Mouse (Mus musculus) layer of hippocampus, postnatal 10 days (tissue): ENCODE results near the gene 1700001C19Rik. TPM values are rescaled to one million over a fixed set of nuclear protein-coding genes. Genes with fewer than 3 reads are reported as not detected.

ENCODE experiments used
- DNase-seq, 2 experiments: peaks; one replicate each; pipeline ENCODE4 v3.0.0; 2021; ENCODE audit warnings: low spot score in 2 of 2
- total RNA-seq, 2 experiments: library from RNA; stranded (reverse); gene quantifications; 2 replicates each; pipeline ENCODE4 v1.2.3; 2021

1700001C19Rik gene
- total RNA-seq, 2 experiments from 2014 or later: 0.94 TPM; not detected in 1

DNA sequence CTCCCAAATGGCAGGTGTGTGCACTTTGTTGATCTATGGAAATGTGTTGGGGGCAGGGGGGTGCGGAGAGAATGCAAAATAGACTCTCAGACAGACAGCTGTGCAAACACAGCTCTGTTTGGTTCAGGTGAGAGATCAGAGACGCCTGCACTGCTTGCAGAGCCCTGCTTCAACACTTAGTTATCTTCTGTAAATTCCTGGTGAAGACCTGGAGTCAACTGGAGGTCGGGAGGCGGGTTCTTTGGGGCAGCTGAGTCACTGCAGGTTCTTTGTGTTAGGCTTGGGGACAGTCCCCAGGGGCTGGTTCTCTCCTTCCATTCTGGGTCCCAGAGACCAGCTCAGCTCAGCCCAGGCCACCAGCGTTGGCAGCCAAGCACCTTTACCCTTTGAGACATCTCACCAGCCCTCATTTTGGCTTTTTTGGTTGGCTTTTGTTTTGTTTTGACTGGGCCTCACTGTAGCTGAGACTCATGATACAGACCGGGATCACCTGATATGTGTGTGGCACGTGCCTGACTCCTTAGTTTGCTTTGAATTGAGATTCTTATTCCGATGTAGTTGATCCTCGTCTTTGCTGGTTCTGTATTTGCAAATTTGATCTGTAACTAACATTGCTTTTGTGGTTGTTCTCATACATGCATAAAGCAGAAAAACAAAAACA is 25.7 kb upstream of the 1700001C19Rik start:
- DNase-seq: no peak

DNA sequence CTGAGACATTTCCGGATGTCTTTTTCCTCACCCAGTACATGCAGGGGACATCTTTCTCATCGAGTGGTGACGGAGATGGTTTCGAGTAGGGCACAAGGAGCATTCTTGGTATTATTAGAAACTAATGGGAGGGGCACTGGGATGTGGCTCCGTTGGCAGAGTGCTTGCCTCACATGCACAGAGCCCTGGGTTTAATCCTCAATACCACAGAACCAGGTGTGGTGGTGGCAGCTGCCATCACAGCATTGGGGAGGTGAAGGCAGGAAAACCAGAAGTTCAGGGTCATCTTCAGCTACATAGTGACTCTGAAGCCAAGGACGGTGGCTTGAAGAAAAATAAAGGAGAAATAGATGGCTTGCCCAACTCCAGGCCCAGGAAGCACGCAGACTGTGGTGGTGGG is 25.0 kb upstream of the 1700001C19Rik start:
- no peak for DNase-seq

DNA sequence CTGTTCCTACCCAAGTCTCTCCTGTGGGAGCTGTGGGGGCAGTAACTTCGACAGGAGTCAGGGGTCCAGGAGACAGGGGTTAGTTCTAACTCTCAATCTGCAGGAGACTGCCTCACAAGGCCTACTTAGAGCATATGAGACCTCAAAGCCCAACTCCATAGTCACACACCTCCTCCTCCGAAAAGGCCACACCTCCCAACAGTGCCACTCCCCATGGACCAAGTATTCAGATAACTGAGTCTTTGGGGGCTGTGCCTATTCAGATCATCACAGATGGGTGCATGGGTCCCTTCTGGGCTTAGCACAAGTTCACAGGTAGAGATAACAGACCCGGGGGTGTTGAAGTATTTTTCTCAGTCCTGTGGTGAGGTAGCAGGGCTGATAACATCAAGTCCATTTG is 24.5 kb upstream of the 1700001C19Rik start:
- DNase-seq: no peak

DNA sequence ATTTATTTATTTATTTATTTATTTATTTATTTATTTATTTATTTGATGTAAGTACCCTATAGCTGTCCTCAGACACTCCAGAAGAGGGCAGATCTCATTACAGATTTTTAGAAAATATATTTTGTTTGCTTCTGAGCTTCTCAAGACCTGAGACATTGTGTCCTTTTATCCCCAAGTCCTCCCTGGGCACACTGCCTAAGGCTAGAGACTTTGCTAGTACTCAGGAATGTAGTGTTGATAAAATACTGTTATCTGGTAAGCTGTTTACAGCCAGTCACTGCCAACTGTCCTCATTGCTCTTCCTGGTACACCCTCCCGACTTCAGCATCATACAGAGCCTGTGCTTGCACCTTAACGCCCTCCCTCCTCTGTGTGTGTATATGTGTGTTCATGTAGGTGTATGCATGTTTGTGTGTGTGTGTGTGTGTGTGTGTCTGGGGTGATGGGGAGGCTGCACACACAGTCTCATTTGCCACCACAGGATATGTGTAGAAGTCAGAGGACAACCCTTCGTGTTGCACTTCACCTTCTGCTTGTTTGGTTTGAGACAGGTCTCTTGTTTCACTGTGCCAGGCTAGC is 22.3 kb upstream of the 1700001C19Rik start:
- no peak for DNase-seq

DNA sequence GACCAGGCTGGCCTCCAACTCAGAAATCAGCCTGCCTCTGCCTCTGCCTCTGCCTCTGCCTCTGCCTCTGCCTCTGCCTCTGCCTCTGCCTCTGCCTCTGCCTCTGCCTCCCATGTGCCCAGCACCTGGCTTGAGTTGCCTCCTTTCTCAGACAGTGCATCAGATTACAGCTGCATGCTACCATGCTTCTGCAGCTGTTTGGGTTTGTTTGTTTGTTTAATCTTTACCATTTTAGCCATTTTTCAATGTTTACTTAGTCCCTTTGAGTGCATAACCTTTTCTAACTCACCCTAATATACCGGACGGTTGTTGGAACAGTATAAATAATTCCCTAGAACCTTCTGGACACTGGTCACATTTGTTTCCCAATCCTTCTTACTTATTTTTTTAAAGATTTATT is 21.8 kb upstream of the 1700001C19Rik start:
- DNase-seq: no peak

DNA sequence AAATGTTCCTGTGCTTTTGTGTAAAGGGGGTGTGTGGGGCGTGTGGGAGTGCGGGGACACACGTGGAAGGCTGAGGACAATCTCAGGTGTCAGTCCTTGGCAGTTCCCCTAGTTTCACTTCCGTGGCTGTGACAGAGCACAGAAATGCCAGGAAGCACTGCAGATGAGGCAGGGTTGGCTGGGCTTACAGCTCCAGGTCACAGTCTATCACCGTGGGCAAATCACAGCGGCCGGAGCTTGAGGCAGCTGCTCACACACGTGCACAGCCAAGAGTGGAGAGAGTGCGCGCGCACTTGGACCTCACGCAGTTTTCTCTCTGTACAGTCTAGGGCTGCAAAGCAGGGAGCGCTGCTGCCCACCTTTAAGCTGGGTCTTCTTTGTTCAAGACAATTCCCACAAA is 21.1 kb upstream of the 1700001C19Rik start:
- DNase-seq: no peak

DNA sequence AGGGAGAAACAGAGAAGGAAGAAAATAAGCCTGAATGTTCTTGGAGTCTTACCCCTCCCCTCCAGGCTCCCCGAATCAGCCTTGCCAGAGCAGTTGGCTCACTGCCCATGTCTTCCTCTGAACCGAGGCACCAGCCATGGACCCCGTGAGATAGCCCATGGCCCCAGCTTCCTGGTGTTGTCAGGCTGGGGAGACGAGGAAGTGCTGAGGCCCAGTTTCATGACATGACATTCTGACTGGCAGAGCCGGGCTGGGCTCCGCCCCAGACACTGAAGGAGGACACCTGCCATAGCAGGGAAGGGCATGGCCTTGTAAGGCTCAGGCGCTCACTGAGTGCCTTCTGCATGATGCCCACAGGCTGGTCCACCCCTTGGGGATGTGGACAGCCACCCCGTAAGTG is 17.5 kb upstream of the 1700001C19Rik start:
- DNase-seq: no peak

DNA sequence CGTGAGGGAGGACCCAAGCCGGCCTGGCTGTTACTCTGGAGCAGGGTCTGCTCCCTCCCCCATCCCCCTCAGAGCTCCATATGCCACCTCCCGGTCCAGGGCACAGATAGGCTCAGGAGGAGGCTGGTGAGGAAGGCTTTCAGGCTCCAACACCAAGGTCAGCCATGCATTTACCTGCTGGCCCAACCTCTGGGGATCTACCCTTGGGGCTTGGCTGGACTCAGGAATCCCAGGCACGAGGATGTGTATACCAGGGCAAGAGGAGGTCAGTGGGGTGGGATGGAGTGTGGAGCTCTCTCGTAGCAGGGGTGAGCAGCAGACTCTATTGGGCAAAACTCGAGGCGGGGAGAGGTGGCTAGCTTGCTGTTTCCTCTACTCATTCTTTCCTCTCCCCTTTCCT is 15.7 kb upstream of the 1700001C19Rik start:
- DNase-seq: no peak

DNA sequence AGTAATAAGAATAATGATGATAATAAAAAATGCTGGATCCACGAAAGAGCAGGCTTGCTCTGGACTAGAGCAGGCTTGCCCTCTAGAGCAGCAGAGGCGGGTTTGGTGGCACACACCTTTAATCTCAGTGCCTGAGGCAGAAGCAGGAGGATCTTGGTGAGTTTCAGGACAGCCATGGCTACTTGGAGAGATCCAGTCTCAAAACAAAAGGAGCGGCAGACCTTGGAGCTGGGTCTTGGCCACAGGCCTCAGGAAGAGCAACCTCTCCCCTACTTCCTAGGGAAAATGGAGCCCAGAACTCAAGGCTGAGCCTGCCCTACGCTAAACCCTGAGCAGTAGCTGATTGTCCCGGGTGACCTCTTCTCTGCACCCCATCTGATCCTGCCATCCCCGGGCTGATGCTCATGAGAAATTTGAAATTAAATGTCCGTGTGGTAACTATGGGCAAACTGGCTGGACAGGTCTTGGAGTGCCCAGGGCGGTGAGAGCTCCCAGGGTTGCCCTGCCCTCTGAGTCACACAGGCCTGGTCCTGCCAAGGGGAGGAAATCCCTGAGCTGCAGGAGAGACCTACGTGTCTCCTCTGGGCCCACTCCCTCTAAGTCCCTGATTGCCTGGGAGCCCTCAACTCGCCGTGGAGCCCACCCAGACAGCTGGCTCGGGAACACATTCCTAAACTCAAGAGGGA is 13.8 kb upstream of the 1700001C19Rik start:
- DNase-seq: no peak

DNA sequence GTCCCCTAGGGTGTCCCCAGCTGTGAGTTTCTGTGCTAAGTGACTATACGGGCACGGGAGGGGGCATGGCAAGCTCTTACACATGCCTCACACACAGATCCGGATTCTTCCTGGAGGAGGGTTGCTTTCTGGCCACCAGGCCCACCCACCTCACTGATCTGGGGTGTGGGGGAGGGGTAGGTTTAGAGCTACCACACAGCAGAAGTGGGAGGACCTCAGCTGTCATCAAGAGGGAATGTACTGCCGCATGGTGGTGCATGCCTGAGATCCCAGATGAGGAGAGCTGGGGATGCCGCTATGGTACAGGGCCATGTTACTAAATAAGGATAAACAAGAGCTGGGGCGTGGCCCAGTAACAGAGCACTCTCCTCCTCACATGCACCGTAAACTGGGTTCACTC is 13.1 kb upstream of the 1700001C19Rik start:
- no peak for DNase-seq

DNA sequence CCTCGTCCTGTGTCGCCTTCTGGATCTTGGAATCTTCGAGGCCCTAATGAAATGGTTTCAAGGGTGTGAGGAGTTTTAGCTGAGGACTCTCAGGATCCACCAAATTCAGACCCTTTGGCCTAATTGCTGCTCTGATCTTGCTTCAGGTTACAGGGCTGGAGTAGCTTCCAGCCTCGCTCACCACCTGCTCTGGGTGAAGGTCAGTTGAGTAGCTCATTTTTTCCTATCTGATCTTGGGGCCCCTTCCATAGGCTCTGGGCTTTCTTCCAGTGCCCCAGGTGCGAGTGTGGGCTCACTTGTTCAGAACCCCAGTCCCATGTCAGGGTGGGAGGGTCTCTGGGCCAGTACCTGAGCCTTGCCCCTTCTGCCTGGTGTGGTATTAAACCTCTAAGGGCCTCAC is 12.3 kb upstream of the 1700001C19Rik start:
- DNase-seq: no peak

DNA sequence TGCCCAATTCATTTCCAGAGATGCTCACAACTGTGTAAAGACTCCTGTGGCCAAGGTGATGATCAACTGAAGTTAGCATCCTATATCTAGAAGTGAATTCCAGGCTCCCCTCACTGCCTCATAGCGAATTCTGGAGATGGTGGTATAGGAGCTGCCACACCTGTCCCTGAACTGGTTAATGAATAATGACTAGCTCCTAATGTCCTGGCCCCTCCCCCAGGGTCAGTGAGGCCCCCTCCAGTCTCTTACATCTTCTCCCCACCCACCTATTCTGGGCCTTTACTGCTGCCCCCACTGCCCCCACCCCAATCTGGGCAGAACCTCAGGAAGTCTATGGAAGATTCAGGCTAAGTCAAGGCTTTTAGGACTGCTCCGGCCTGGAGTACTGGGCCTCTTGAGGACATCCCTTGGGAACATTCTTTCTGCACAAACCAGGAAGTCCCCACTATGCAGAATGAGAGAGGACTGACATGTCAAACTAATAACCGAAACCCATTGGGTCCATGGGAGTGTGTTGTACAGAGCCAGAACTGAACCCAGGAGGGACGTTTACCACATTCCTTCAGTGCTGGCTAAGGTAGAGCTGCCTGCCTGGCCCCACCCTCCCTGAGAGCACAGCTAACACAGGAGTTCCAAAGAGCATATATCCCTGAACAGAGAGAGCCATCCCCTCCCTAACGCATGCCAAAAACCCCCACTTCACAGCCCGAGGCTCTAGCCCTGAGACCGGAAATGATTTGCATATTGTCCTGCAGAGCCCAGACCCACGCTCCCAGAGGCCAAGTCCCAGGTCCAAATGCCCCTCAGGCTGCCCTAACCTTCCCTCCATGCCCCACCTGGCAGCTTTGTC is 11.6 kb upstream of the 1700001C19Rik start:
- no peak for DNase-seq

DNA sequence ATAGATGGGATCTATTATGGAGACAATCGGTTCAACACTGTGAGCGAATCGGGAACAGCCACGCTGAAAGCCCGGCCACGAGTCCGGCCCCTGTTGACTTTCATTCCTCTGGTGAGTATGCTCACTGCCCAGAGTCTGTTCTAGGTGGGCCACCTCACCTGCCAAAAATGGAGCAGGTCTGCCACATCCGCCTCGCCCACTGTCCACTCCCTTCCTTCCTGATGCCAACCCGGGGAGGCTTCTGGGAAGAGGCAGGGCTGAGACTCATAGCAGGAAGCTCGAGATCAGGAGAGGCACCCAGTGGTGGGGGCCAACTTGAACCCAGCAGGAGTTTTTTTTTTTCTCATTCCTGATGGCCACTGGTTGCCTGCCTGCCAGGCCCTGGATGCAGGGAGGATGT is 9.4 kb upstream of the 1700001C19Rik start:
- DNase-seq: no peak

DNA sequence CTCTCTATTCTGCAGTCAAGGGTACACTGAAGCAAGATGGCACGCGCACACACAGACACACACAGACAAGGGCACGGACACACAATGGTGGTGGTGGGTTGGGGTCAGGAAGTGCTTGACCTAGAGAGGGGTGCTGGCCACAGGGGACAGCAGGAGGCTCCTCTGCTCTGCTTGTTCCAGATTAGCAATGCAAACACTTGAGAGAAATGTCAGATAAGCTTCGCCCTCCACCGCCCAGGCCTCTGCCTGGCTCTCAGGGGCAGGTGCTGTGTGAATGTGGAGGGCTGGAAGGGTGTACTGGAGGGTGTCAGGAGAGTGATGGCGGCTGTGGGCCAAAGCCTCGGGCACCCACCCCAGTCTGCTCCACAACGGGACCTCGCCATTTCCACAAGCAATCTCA is 8.8 kb upstream of the 1700001C19Rik start:
- no peak for DNase-seq

DNA sequence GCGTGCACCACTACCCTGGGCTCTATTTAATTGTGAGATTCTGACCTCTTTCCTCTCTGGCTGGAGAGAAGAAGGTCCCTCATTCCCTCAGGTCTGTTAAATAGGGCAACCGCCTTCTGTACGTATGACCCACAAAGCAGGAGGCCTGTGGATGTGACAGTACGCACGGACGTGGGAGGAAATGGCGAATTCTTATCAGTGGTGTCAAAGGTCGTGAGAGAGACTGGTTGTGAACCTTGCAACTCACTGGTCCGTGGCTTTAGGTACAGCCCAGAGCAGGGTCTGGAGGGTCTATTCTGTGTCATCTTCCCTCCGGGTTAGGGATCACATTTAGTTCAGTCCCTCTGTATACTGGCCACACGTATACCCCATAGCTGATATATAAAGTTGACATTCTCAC is 8.3 kb upstream of the 1700001C19Rik start:
- DNase-seq: no peak

DNA sequence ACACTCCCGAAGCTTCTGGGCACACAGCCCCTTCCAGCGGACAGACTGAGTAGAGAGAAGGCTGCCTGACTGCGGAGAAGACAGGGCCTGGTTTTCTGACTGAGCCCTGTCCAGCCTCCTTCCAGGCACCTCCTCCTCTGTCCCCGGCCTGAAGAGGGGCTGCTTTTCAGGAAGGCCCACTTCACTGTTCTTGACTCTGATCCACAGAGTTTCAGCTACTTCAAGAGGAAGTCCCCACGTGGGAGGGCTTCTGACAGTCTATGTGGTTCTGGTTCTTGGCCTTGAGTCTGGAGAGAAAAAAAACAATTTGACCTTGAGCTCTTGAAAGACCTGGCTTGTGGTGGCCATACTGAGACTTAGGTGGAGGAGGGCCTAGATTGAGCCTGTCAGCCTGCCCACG is 6.9 kb upstream of the 1700001C19Rik start:
- no peak for DNase-seq

DNA sequence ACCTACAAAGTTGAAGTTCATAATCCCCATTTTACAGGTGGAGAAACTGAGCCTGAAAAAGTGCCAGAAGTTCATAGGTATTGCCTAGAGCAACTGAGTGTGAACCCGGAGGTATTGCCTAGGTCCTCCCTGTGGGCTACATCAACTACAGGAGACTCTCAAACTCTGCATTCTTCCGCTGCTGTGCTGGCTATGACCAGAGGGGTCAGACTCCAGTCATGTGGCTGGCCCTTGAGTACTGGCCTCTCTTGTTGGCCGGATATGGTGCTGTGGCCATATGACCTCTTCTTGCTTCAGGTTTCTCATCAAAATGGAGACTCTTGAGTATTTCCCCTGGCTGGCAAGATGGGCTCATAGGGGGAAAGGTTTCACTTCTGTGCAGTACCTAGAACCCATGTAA is 5.1 kb upstream of the 1700001C19Rik start:
- no peak for DNase-seq

DNA sequence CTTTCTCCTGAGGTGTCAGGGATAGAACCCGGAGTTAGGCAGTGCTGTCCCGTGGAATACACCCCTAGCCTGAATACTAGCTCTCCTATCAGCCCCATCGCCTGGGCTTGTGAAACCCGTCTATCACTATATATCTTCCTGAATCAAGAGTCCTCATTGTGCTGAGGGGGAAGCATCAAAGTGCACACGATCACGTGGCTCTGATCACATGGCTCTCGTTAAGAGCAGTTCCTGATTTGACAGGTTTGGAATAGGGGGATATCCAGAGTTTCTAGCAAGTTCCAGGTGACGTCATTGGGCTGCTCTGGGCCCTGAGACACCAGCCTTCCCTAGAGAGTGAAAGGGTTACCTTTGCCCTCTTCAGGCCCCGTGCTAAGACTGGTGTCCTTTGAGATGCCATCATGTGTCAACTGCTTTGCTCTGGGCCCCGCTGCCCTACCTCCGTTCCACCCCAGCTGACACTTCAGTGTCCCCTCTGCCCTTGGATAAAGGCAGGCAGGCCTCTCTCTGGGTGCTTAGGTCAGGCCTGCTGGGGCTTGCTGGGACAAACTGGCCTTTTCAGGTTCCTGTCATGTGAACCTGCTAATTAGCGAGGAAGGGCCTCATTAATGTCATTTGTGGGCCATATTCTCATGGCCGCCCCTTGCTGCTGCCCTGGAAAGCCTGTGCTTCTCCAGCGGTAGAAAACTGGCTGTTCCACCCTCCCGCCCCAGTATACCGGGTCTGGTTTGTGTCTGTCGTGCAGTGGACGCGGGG is 4.3 kb upstream of the 1700001C19Rik start:
- DNase-seq: no peak

DNA sequence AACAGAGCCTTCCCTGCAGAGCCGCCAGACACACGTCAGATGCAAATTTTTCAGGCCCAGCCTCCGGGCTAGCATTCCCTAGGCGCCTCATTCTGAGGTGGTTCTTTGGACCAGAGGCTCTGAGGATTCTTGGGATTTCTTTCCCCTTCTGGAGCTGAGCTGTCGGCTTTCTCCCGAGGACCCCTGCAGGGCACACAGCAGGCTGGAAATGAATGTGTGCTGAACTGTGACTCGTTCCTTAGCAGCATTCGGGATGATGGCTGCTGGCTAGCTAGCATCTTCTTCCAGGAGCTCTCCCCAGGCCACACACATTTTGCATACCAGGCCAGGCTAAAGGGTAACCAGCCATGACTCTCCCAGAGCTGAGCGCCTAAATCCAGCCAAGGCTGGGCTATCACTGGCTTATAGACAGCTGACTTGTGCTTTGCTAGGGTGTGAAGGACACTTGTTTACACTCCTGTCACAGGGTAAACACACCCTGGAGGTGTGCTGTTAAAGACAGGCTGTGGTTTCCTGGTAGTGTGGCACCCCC is 3.2 kb upstream of the 1700001C19Rik start:
- DNase-seq: no peak

DNA sequence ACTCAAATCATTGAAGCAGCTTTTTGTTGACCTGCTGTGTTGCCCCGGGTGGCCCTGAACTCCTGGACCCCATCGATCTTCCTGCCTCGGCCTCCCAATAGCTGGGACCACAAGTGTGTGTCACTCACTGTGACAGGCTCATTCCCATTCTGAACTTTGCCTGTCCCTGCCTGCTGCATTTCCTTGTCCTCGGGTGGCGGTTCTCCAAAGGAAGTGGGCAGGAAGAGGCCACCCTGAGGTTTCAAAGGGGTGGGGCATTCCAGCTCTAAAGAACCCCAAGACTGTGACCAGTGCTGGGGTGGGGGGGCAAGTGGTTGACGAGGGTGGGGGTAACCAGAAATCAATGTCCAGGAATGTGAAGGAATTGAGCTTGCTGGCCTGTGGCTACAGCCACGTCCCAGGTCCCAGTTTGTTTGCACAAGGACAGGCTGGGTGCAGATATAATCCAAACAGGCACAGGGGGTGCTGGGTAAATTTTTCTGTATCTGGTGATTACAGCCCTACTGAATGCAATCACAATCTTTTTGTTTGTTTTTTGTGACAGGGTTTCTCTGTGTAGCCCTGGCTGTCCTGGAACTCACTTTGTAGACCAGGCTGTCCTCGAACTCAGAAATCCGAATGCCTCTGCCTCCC is 2.3 kb upstream of the 1700001C19Rik start:
- no peak for DNase-seq
